Mouse (Mus musculus): ENCODE results near the gene Clec2d. TPM values are rescaled to one million over a fixed set of nuclear protein-coding genes. Genes with fewer than 3 reads are reported as not detected.
"Not testable (repeated sequence)": the region's sequence is repeated elsewhere in the genome, so short reads cannot be mapped to it uniquely, and the experiment has no call there.

Clec2d gene
- polyA plus RNA-seq, 1 experiment from 2014 or later = not detected

GRCm38 (mm10) chr6:129170925-129171324 lies 9.5 kb upstream of the Clec2d start:
- Histone ChIP-seq H3K4me1 (ENCODE audit: control insufficient read depth, insufficient read depth, low read length) (no peaks in the 10 kb centered on the region), H3K36me3 (replicated peaks; ENCODE audit: control insufficient read depth, insufficient read depth, low read depth, low read length) (no peaks in the 10 kb centered on the region), H3K27ac (replicated peaks; ENCODE audit: low read depth, low read length) (no peak overlapping the region), H3K27me3 (ENCODE audit: control insufficient read depth, insufficient read depth, low read length) (no peaks in the 10 kb centered on the region), H3K9me3 (replicated peaks; ENCODE audit: control insufficient read depth, low read length) (no peaks in the 10 kb centered on the region), H3K9ac (replicated peaks; ENCODE audit: low read length) (no peak overlapping the region), H3K4me3 (ENCODE audit: low read depth, low read length) (no peak overlapping the region), H3K4me2 (ENCODE audit: low read depth, low read length) (no peak overlapping the region)
- DNase-seq (ENCODE audit: low spot score) (no peak), ATAC-seq (replicated peaks; ENCODE audit: insufficient number of reproducible peaks, low FRiP score, low TSS enrichment, low read depth) (0 out of 2 replicates have a peak, but pooled peaks have one; percentile 80)
- 93% methylated on average over 1 of the region's 1 CpGs for WGBS

DNA sequence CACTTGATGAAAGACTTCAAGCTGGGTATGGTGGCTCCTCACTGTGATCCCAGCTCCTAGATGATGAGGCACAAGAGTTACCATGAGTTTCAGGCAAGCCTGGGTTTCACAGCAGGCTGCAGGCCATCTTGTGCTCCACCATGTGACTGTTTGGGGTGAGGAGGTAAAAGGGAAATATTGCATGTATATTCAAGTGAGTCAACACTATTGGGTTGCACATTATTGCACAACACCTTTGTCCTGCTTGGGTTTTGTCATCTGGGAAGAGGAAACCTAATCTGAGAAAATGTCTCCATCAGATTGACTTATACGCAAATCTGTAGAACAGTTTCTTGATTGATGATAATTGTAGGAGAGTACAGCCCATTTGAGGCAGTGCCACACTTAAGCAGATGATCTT lies 8.7 kb upstream of the Clec2d start:
- Histone ChIP-seq H3K27ac (replicated peaks; ENCODE audit: low read depth, low read length) (no peak overlapping the region), H3K4me2 (ENCODE audit: low read depth, low read length) (no peak overlapping the region), H3K4me3 (ENCODE audit: low read depth, low read length) (no peak overlapping the region), H3K36me3 (replicated peaks; ENCODE audit: control insufficient read depth, insufficient read depth, low read depth, low read length) (no peaks in the 10 kb centered on the region), H3K9me3 (replicated peaks; ENCODE audit: control insufficient read depth, low read length) (no peaks in the 10 kb centered on the region), H3K4me1 (ENCODE audit: control insufficient read depth, insufficient read depth, low read length) (no peaks in the 10 kb centered on the region), H3K27me3 (ENCODE audit: control insufficient read depth, insufficient read depth, low read length) (no peaks in the 10 kb centered on the region), H3K9ac (replicated peaks; ENCODE audit: low read length) (no peak overlapping the region)
- DNase-seq (ENCODE audit: low spot score) (no peak), ATAC-seq (replicated peaks; ENCODE audit: insufficient number of reproducible peaks, low FRiP score, low TSS enrichment, low read depth) (no peak)
- 92% methylated on average over 1 of the region's 1 CpGs for WGBS

DNA sequence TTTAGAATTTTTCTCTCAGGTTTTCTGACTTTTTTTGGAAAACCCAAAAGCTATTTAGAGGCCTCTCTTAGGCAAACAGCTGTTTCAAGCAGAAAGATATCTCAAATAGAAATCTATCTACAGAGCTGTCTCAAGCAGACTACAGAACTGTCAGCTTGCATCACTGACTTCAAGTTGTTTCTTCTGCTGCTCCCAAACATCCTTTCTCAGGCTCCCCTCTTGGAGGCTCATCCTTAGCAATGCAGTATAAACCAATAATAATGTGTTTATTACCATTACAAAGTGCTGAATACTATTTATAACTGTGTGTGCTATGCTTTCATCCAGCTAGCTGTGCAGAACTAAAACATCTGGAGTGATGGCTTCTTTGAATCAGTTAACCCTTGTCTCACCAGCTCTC lies 5.6 kb upstream of the Clec2d start:
- no peaks in the 10 kb centered on the region for H3K9me3 ChIP-seq (replicated peaks; ENCODE audit: control insufficient read depth, low read length)

DNA sequence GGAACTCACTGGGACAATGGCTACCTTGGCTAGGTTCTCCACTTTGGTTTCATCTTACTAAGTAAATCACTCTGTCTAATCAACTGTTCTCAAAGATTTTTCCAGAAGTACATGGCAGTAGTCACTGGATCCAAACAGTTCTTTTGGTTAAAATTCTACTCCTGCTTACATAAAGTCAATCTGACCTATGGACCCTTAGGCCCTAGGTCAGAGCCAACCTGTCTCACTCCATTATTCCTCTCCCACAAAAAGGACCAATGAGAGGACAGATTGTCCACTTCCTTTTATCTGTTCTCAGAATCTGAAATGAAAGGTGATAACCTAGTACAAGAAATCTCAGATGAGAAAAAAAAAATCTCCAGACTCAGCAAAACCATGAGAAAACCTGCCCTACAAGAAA lies 4.8 kb upstream of the Clec2d start:
- DNase-seq (ENCODE audit: low spot score) = no peak
- Histone ChIP-seq H3K9me3 (replicated peaks; ENCODE audit: control insufficient read depth, low read length) (no peaks in the 10 kb centered on the region), H3K4me3 (ENCODE audit: low read depth, low read length) (no peak overlapping the region), H3K4me1 (ENCODE audit: control insufficient read depth, insufficient read depth, low read length) (no peaks in the 10 kb centered on the region), H3K4me2 (ENCODE audit: low read depth, low read length) (no peak overlapping the region), H3K36me3 (replicated peaks; ENCODE audit: control insufficient read depth, insufficient read depth, low read depth, low read length) (no peaks in the 10 kb centered on the region), H3K27ac (replicated peaks; ENCODE audit: low read depth, low read length) (no peak overlapping the region), H3K27me3 (ENCODE audit: control insufficient read depth, insufficient read depth, low read length) (no peaks in the 10 kb centered on the region), H3K9ac (replicated peaks; ENCODE audit: low read length) (no peak overlapping the region)
- ATAC-seq (replicated peaks; ENCODE audit: insufficient number of reproducible peaks, low FRiP score, low TSS enrichment, low read depth) = no peak

More for the DNA sequence above, 5.6 kb upstream of the Clec2d start:
- H3K4me2 ChIP-seq (ENCODE audit: low read depth, low read length) = no peak overlapping the region
- no peaks in the 10 kb centered on the region for H3K27me3 ChIP-seq (ENCODE audit: control insufficient read depth, insufficient read depth, low read length)
- H3K27ac ChIP-seq (replicated peaks; ENCODE audit: low read depth, low read length) = no peak overlapping the region
- H3K4me1 ChIP-seq (ENCODE audit: control insufficient read depth, insufficient read depth, low read length) = no peaks in the 10 kb centered on the region
- H3K9ac ChIP-seq (replicated peaks; ENCODE audit: low read length) = no peak overlapping the region
- DNase-seq (ENCODE audit: low spot score) (no peak), ATAC-seq (replicated peaks; ENCODE audit: insufficient number of reproducible peaks, low FRiP score, low TSS enrichment, low read depth) (no peak)
- no peak overlapping the region for H3K4me3 ChIP-seq (ENCODE audit: low read depth, low read length)
- no peaks in the 10 kb centered on the region for H3K36me3 ChIP-seq (replicated peaks; ENCODE audit: control insufficient read depth, insufficient read depth, low read depth, low read length)

GRCm38 (mm10) chr6:129176621-129177020 lies 3.8 kb upstream of the Clec2d start:
- no peak for ATAC-seq (replicated peaks; ENCODE audit: insufficient number of reproducible peaks, low FRiP score, low TSS enrichment, low read depth)
- WGBS = 78% methylated on average over 1 of the region's 1 CpGs
- H3K4me1 ChIP-seq (ENCODE audit: control insufficient read depth, insufficient read depth, low read length) = no peaks in the 10 kb centered on the region

DNA sequence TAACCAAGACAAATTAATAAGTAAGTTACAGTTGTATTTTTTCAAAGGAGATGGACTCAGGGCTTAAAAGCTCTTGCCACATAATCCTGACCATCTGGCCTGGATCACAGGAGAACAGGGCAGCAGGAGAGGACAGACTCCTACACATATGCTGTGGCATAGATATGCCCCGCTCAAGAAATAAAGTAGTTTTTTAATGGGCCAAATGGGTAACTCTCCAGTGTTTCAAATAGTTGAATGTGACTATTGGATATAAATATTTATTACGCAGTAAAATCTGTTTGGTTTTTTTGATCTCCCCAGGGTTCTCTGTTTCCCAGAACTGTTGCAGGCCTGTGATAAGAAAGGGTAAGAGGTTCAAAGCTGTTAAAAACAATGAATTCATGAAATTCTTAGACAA lies 1.1 kb upstream of the Clec2d start:
- ATAC-seq (replicated peaks; ENCODE audit: insufficient number of reproducible peaks, low FRiP score, low TSS enrichment, low read depth) = no peak
- no peaks in the 10 kb centered on the region for H3K36me3 ChIP-seq (replicated peaks; ENCODE audit: control insufficient read depth, insufficient read depth, low read depth, low read length)
- no peak overlapping the region for H3K4me3 ChIP-seq (ENCODE audit: low read depth, low read length)
- WGBS = 90% methylated on average over 2 of the region's 2 CpGs
- H3K4me1 ChIP-seq (ENCODE audit: control insufficient read depth, insufficient read depth, low read length) = no peaks in the 10 kb centered on the region
- H3K27me3 ChIP-seq (ENCODE audit: control insufficient read depth, insufficient read depth, low read length) = no peaks in the 10 kb centered on the region
- no peak overlapping the region for H3K9ac ChIP-seq (replicated peaks; ENCODE audit: low read length)
- no peaks in the 10 kb centered on the region for H3K9me3 ChIP-seq (replicated peaks; ENCODE audit: control insufficient read depth, low read length)
- no peak for DNase-seq (ENCODE audit: low spot score)
- no peak overlapping the region for H3K4me2 ChIP-seq (ENCODE audit: low read depth, low read length)
- H3K27ac ChIP-seq (replicated peaks; ENCODE audit: low read depth, low read length) = no peak overlapping the region

More at GRCm38 (mm10) chr6:129176621-129177020, 3.8 kb upstream of the Clec2d start:
- Histone ChIP-seq H3K9me3 (replicated peaks; ENCODE audit: control insufficient read depth, low read length) (no peaks in the 10 kb centered on the region), H3K36me3 (replicated peaks; ENCODE audit: control insufficient read depth, insufficient read depth, low read depth, low read length) (no peaks in the 10 kb centered on the region), H3K27me3 (ENCODE audit: control insufficient read depth, insufficient read depth, low read length) (no peaks in the 10 kb centered on the region), H3K4me2 (ENCODE audit: low read depth, low read length) (no peak overlapping the region), H3K4me3 (ENCODE audit: low read depth, low read length) (no peak overlapping the region), H3K9ac (replicated peaks; ENCODE audit: low read length) (no peak overlapping the region), H3K27ac (replicated peaks; ENCODE audit: low read depth, low read length) (no peak overlapping the region)
- no peak for DNase-seq (ENCODE audit: low spot score)

DNA sequence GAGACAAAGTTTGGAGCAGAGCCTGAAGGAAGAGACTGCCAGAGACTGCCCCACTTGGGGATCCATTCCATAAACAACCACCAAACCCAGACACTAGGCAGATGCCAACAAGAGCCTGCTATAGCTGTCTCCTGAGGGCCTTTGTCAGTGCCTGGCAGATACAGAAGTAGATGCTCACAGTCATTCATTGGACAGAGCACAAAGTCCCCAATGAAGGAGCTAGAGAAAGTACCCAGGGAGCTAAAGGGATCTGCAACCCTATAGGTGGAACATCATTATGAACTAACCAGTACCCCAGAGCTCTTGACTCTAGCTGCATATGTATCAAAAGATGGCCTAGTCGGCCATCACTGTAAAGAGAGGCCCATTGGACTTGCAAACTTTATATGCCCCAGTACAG lies 584 bp upstream of the Clec2d start:
- H3K4me3 ChIP-seq (ENCODE audit: low read depth, low read length); H3K36me3 ChIP-seq (replicated peaks; ENCODE audit: control insufficient read depth, insufficient read depth, low read depth, low read length); H3K27me3 ChIP-seq (ENCODE audit: control insufficient read depth, insufficient read depth, low read length); H3K9me3 ChIP-seq (replicated peaks; ENCODE audit: control insufficient read depth, low read length); H3K27ac ChIP-seq (replicated peaks; ENCODE audit: low read depth, low read length); H3K4me1 ChIP-seq (ENCODE audit: control insufficient read depth, insufficient read depth, low read length); H3K4me2 ChIP-seq (ENCODE audit: low read depth, low read length); H3K9ac ChIP-seq (replicated peaks; ENCODE audit: low read length); DNase-seq (ENCODE audit: low spot score); ATAC-seq (replicated peaks; ENCODE audit: insufficient number of reproducible peaks, low FRiP score, low TSS enrichment, low read depth): not testable (repeated sequence)
- 100% methylated on average over 1 of the region's 1 CpGs for WGBS

- peak overlapping the region; percentile 60 for H3K9ac ChIP-seq (replicated peaks; ENCODE audit: low read length)
- peak overlapping the region; percentile 25 for H3K4me3 ChIP-seq (ENCODE audit: low read depth, low read length)
- H3K27ac ChIP-seq (replicated peaks; ENCODE audit: low read depth, low read length) = peak overlapping the region; percentile 48; the same call in 1 of the 2 replicates
- H3K4me1 ChIP-seq (ENCODE audit: control insufficient read depth, insufficient read depth, low read length) = no peaks in the 10 kb centered on the region
- no peaks in the 10 kb centered on the region for H3K27me3 ChIP-seq (ENCODE audit: control insufficient read depth, insufficient read depth, low read length)
- no peak for DNase-seq (ENCODE audit: low spot score)
- WGBS = 10% methylated on average over 1 of the region's 1 CpGs
- H3K4me2 ChIP-seq (ENCODE audit: low read depth, low read length) = peak overlapping the region; percentile 34
- no peaks in the 10 kb centered on the region for H3K36me3 ChIP-seq (replicated peaks; ENCODE audit: control insufficient read depth, insufficient read depth, low read depth, low read length)
- no peaks in the 10 kb centered on the region for H3K9me3 ChIP-seq (replicated peaks; ENCODE audit: control insufficient read depth, low read length)
- ATAC-seq (replicated peaks; ENCODE audit: insufficient number of reproducible peaks, low FRiP score, low TSS enrichment, low read depth) = no peak
These were observed 834 bp downstream of the Clec2d start for GRCm38 (mm10) chr6:129181249-129181648.

All from embryonic facial prominence, embryonic 11.5 days (tissue).